Mouse (Mus musculus) liver, embryonic 14.5 days (tissue): ENCODE measurements around the gene Vegfa.

Source experiments
- CTCF ChIP-seq: IDR thresholded peaks from 2 replicates; pipeline ENCODE4 v1.5.1; 2016; ENCODE audit warnings: antibody characterized with exemption, low read depth, control low read depth
- EP300 ChIP-seq: IDR thresholded peaks from 2 replicates; pipeline ENCODE4 v1.6.1; 2016; ENCODE audit warnings: antibody characterized with exemption, low read depth

- TF ChIP-seq CTCF (no peak), EP300 (no peak)
These were observed 9.7 kb downstream of the Vegfa start for GRCm38 (mm10) chr17:46022427-46022826.
